Mouse (Mus musculus) forelimb bud, embryonic 11.5 days (tissue): Measurements from ENCODE around the gene Mt1.

Source experiments
- DNase-seq: peaks from one replicate; pipeline ENCODE4 v3.0.0-alpha.2; 2012; ENCODE audit warnings: low read depth, low spot score

Mt1 gene

GRCm38 (mm10) chr8:94172809-94173732 is 5.8 kb upstream of the Mt1 start:
- DNase-seq, result no peak

GRCm38 (mm10) chr8:94173848-94174403 is 5.0 kb upstream of the Mt1 start:
- DNase-seq, result no peak

- no peak for DNase-seq
Observed at GRCm38 (mm10) chr8:94174619-94175213, 4.2 kb upstream of the Mt1 start.

- DNase-seq, result no peak
Observed at GRCm38 (mm10) chr8:94177716-94178390, 1.0 kb upstream of the Mt1 start.

DNA sequence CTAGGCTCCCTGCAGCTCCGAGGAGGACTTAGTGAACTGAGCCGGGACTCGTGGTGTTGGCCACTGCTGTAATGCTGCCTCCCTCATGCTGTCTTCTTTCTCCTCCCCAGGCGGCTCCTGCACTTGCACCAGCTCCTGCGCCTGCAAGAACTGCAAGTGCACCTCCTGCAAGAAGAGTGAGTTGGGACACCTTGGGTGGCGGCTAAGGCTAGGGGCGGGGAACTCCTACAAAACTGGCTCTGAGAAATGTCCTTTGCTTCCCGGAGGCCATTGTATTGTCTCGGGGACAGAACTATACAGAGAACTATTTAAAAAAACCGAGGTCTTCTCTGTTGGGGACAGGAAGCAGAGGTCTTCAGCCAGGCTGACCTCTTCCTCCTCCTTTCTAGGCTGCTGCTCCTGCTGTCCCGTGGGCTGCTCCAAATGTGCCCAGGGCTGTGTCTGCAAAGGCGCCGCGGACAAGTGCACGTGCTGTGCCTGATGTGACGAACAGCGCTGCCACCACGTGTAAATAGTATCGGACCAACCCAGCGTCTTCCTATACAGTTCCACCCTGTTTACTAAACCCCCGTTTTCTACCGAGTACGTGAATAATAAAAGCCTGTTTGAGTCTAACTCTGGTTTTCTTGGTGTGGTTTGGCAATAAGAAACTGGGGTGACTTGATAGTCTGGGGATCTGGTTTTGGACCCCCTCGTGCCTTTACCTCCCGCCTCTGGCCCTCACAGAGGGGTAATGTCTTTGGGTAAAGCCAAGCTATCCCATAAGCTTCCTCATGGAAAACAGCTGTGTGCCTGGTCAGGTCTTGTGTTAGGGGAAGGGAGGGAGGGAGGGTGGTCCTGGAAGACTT is 1.1 kb downstream of the Mt1 start:
- no peak for DNase-seq

DNA sequence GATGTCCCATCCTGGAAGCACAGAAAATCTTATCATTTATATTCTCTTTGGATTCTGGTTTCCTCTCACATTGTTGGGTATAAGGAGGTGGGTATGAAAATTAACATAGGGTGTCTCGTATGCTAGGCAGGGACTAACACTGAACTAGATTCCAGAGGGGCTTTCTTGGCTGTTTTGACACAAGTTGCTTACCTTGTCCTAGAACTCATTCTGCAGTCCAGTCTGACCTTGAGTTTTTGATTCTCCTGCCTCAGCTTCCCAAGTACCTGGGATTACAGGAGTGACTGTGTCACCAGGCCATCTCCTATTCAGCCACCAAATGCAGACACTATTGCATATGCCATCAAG is 1.7 kb downstream of the Mt1 start:
- no peak for DNase-seq

DNA sequence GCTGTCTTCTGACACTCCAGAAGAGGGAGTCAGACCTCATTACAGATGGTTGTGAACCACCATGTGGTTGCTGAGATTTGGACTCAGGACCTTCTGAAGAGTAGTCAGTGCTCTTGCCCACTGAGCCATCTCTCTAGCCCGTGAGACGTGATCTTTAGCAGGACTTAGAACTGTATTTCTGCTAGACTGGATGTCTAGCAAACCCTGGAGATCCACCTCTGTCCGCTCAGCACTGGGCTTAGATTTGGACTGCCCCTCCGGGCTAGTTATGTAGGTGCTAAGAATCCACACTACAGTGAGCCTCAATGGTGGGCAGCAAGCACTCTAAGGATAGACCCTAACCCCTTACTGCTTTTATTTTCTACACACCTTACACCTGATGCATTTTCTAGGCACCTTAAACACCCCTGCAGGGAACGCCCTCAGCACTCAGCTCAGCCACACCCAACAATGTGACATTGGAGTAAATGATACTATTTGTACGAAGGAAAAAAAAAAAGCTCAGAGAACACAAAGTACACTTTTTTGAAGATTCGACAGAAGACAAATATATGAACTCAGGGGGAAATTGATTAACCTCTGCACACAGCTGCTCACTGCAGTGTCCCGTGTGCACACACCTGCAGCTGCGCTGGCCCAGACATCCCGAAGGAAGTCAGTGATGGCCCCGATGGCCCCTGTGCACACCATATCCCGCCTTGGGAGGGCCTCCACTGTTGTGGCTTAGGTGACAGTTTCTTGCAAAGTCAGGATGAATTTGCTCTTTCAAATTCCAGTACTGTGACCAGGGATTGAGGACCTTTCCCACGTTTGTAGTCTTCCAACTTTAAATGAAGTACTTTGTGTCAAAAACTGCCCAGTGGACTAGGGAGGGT is 3.4 kb downstream of the Mt1 start:
- no peak for DNase-seq

GRCm38 (mm10) chr8:94183117-94183516 is 4.2 kb downstream of the Mt1 start:
- DNase-seq, result no peak

DNA sequence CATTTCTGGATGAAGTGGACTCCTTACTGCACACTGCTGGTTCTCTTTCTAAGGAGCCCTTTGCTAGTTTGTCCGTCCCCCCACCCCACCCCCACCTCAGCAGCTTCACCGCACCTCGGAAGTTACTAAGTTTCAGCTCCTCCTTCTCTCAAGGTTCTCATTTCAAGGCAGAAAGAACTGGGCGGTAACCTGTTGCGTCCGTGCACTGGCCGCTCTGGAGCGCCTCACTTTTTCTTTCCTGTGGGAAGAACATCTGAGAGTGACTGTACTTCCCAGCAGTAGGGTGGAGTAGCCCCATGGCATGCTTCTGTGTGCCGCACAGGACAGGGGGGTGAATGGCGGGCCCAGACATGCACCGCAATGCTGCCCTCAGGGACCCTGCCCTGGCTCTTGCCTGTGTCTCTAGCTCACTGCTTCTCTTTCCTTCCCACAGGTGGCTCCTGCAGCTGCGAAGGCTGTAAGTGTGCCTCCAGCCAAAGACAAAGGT is 5.5 kb downstream of the Mt1 start:
- no peak for DNase-seq

DNA sequence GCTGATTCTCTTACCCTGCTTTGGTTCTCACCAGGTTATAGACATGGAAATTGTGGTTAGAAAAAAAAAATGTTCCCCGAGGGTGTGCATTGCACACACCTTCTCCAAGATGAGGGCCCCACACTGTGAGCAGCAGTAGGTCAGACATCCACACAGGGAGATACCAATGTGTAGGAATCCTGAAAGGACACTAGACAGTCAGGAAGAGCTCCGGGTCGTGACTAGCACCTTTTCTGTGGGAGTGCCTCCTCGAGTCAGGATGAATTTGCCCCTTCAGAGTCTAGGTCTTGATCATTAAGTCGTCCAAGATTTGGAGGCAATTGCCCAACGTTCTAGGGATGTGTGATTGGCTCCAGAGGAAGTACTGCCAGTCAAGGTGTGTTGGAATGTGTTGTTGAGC is 6.9 kb downstream of the Mt1 start:
- DNase-seq, result no peak

DNA sequence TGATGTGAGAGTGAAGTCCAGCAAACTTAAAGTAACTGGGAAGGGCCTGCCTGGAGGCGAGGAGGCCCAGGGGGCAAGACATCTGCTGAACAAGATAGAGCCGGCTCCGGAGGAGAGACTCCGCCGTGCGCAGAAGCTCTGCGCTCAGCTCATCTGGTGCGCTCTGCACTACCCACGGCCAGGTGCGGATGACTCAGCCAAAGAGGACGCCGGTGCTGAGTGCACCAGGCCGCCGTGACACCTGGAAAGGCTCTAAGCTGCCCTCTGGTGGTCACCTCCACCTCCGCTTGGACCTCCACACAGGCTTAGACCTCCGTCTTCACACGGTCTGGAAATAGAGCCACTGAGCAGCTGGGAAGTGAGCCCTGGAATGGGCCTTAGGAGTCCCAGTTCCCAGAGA is 7.7 kb downstream of the Mt1 start:
- peak; percentile 75 for DNase-seq

DNA sequence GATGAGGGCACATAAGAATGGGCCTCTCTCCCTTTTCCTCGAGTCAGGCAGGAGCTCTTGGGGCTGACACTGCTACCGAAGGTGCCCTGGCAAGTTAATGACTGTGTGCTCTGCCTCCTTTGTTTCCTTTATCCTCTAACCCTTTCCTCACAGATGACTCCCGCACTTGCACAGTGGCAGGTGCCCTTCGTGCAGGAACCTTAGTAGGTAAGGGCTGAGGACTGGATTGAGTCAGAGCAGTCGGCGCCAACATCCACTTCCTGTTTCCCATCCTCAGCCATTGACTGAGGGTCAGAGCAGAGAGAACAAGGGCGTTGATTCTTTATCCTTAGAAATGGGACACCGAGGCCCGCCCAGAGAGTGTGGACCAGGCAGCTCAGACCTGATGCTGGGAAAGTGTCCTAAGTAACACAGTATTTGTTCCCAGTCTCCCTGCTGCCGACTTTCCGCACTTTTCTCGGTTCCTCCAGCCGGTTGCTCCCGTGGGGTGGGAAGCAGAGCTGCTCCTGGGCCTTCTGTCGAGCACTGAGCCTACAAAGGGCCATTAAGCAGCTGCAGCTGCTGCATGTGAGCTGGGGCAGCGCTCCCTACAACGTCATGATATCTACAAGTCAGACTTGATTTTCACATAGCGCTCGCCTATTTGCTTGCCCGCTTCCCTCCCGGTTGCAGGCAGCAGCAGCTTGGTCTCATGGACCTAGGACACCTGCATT is 8.6 kb downstream of the Mt1 start:
- DNase-seq, result no peak

DNA sequence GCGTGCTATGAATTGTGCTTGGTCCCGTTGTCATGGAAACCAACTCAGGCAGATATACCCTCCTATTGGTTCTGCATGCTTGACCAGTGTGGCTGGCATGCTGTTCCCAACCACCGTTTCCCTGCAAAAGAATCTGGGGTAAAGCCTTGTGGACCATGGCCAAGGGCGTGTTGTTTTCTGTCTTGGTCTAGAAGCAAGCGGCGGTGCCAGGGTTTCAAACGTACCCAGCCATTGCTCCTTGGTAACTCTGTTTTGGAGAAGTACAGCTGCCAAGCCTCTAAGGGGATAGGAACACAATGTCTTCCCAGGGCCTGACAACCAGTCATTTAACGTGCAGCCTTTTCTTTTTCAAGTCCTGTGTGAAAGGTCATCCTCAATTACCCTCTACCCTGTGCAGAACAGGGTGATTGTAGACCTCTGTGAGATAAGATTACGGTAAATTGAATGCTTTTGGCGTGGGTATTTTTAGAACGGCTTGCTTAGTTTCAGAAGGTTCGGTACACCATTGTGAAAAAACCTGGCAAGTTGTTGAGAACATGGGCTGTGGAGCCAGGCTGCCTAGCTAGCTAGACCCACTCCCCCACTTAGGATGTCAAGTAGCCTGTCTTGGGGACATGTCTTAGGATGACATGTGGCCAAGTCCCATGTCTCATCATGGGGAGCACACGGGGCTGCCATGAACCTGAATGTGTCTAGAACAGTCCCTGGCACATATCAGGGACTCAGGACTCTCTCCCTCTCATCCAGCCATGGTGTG is 10.6 kb downstream of the Mt1 start:
- no peak for DNase-seq

DNA sequence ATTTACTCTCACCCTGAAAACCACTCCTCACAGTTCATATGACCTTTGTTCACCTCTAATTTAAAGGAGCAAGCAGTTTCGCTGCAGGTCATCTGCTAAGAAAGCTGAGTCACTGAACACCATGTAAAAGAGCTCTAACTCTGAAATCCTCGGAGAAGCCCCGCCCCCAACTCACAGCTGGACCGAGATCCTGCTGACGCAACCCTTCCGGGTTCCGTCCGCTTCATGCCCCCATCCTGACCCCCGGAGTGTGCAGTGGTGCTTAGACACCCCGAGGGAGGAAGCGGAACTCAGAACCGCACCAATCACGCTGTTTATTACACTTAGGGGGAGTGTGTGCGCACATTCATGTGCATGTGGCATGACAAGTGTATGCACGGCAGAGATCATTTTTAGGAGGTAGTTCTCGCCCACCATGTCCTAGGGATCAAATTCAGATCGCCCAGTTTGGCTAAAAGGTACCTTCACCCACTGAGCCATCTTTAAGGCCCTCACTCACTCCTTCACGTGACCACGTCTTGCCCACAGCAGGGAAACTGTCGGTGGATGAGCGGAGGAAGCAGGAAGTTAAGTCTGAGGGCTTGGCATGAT is 12.3 kb downstream of the Mt1 start:
- DNase-seq, result no peak

DNA sequence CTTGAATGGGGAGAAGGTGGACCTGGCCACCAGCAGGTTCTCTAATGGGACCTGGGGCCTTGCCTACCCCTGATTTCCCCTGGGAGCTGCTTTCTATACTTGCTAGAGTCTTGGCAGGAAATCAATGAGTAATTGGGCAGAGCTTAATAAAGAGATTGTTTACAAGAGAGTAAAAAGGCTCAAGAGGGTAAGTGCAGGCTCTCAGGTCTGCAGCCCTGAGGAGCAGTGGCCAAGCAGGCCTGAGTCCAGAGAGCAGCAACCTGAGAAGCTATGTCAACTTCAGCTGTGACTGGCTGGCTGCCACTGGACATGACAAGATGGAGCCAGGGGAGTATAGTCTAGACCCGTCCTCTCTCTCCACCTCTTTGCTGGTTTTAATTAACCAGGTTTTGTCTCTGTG is 14.0 kb downstream of the Mt1 start:
- DNase-seq, result no peak

GRCm38 (mm10) chr8:94194591-94195223 is 15.8 kb downstream of the Mt1 start:
- DNase-seq, result no peak

DNA sequence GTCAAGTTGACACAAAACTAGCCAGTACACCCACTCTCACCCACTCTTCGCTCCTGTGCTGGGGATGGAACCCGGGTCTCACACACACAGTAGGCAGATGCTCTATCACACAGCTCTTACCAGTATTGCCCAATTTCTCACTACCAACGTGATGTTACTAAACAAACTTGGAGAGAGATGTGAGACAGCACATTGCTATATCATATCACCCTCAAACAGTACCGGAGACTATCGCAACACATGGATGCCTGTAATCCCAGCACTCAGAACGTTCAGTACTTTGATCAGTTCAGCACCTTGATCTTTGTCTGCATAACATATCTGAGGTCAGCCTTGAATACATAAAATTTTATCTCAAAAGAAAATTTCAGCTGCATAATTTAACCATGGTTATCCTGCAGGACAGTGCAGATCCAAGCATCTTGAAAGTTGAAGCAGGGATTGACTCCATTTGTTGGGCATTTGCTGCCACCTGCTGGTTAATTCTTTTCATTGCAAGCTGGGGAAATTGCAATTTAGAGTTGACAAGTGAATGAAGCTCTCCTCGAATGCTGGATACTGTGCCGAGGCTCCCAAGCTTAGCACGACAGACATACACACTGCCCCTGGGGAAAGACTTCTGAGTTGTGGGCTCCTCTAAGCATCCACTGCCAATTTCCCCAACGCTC is 20.5 kb downstream of the Mt1 start:
- peak; percentile 77 for DNase-seq

GRCm38 (mm10) chr8:94204043-94204442 is 25.2 kb downstream of the Mt1 start:
- no peak for DNase-seq
